Mouse (Mus musculus): ENCODE results near the gene Fcho2.

DNA sequence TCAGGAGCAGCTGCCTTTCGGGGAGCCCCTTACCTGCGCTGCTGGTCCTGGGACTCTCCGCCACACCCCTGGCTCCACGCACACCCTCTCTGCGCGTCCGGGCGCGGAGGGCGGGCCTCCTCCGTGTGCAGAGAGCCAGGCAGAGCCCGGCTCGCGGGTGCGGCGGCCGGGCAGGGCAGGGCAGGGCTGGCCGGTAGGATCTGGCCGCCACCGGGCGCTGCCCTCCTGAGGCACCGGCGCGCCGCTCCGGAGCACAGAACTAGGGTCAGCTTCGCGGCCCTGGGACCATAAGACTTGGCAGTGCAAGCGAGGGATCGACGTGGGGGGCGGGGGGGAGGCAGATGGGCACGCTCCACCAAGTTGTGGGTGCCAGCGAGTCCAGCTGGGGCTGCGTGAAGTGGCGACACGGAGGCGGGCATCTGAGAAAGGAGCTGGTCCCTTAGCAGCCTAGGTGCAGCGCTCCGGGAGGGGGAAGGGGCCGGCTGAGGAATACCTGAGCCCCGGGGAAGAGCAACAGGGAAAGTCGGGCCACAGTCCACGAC lies 120.4 kb downstream of the Fcho2 start, which contains the start of gene Tmem171:
- TF ChIP-seq CTCF (IDR thresholded peaks at IDR 0.05): 0 out of 2 replicates have a peak, but pooled peaks have one; percentile 2
- TF ChIP-seq EP300 (IDR thresholded peaks at IDR 0.05): no peak

Data from lung, postnatal 0 days (tissue).